Mouse (Mus musculus): ENCODE data around the gene Hunk.

Gene Hunk

DNA sequence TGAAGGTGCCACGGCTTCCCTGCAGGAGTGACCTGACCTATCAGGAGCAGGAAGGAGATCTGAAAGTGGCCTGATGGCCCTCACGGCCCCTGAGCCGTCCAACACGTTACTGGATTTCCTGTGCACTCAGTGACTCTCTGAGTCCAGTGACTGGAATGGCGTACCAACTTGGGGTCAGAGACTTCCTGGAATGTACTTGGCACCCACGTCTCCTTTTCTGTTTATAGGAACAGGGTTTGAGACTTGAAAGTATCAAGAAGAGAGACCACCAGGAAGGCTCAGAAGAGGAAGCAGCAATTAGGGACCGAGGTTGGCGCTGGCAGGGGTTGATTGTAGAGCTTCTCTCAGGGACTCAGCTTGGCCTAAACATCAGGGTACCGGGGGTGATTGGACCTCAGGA is 131.2 kb downstream of the Hunk start:
- DNase-seq: no peak

GRCm38 (mm10) chr16:90518232-90518631 is 132.4 kb downstream of the Hunk start:
- DNase-seq: peak; percentile 15

- DNase-seq: no peak
Observed at GRCm38 (mm10) chr16:90518732-90519295, 133.0 kb downstream of the Hunk start.

DNA sequence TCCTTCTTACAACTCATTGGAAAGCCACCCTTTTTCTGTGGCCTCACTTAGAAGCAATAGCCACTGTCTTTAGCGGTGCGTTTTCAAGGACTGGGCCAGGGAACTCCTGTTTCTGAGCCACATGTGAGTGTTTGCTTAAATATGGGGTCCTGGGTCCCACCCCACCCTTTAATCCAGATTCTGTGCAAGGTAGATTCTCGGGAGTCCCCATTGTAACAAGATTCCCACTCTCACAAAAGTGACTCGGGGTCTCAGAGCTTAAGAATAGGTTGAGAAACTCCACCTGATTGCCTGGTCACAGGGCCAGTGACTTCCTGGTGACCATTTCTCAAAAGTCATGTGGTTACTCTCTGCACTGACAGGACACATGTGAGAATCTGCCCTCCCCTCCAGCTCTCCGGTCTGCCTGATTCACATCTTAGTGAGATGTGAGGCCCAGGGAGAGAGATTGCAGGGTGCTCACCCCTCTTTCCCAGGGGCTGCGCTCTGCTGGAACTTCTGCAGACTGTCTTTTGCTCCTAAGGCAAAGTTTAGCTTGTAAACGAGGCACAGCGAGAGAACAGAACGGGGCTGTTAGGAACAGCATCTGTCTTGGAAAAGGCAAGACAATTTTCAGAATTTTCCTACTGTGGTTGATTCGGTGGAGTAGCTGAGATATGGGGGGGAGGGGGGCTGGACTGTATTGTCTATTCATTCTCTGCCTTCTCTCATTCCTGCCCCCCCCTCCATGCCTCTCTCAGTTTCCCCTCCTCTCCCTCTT is 135.6 kb downstream of the Hunk start:
- DNase-seq: no peak

GRCm38 (mm10) chr16:90521951-90522255 is 136.1 kb downstream of the Hunk start:
- DNase-seq: no peak

- no peak for DNase-seq
Observed at GRCm38 (mm10) chr16:90522575-90522974, 136.8 kb downstream of the Hunk start.

- no peak for DNase-seq
Observed at GRCm38 (mm10) chr16:90523373-90523772, 137.6 kb downstream of the Hunk start.

GRCm38 (mm10) chr16:90523894-90524293 is 138.1 kb downstream of the Hunk start:
- no peak for DNase-seq

- no peak for DNase-seq
Observed at GRCm38 (mm10) chr16:90524393-90524792, 138.6 kb downstream of the Hunk start.

DNA sequence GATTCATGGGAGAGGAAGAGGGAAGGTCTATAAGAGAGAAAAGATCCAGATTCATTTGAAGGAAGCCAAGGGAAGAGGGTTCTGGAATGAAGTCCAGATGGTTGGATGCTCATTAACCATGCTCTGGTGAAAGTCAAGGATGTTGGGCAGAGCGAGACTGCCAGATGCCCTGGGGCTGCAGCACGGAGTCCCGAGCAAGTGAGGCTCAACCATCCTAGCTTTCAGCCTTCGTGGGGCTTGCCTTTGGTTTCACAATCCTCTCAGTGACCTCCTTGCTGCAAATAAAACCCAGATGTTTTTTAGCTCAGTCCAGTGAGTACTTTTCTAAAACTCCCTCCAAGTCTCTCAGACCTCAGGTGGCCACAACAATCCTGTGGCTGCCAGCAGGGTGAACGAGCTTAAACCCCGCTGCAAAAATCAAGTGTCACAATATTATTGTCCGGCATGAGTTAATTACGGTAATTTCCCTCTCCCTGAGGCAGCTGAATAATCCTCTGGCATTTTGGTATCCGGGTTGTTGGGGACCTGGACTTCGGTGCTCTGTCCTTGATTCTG is 147.4 kb downstream of the Hunk start:
- DNase-seq: no peak

- DNase-seq: no peak
Observed at GRCm38 (mm10) chr16:90534591-90534990, 148.8 kb downstream of the Hunk start.

GRCm38 (mm10) chr16:90538926-90539325 is 153.1 kb downstream of the Hunk start:
- no peak for DNase-seq

- no peak for DNase-seq
Observed at GRCm38 (mm10) chr16:90541191-90541590, 155.4 kb downstream of the Hunk start.

- no peak for DNase-seq
Observed at GRCm38 (mm10) chr16:90542383-90542782, 156.6 kb downstream of the Hunk start.

- no peak for DNase-seq
Observed at GRCm38 (mm10) chr16:90544175-90544574, 158.4 kb downstream of the Hunk start.

- no peak for DNase-seq
Observed at GRCm38 (mm10) chr16:90545509-90545908, 159.7 kb downstream of the Hunk start.

DNA sequence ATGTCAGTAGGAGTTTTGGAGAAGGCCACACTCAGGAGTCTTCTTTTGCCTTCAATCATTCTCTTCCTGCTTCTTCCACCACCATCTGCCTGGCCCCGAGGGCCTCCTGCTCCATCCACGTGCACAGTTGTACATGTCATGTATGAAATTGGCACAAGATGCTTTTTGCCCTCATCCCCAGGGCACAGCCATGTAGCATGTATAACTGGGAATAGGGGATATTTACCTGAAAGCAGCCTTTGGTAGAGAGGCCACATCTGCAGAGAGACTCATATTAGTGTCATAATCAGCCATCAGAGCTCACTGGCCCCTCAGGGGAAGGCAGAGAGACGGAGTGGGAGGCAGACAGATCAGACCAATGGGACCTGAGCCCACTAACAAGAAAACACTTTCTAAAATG is 160.8 kb downstream of the Hunk start:
- no peak for DNase-seq

DNA sequence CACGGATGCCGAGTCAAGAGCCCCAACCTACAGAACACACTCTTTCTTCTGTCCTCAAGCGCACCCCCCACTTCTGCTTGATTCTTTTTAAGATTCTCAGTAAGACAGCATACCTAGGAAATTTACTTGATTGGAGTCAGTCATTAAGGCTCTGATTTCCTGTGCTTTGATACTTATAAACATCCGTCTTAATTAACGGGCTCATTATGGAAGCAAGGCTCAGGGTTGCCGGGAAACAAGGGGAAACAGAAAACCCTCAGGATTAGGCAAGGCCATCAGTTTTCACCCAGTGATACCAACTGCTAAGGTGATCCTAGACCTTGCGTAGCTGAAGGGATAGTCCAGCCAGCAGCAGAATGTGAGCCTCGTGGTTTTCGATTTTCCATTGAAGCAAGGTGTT is 162.2 kb downstream of the Hunk start:
- DNase-seq: no peak

Measured in right cerebral cortex, adult 18-20 months (tissue).